Mouse (Mus musculus) neural tube, embryonic 13.5 days (tissue): Measurements from ENCODE around the gene Slc2a12. TPM values are rescaled to one million over a fixed set of nuclear protein-coding genes. Genes with fewer than 3 reads are reported as not detected.

ENCODE experiments used
- ATAC-seq: fragments of 200-750 bp; cut with Nextera tagmentation; 2 replicates; pipeline ENCODE4 v1.8.0; 2017; ENCODE audit warnings: low read depth, mild to moderate bottlenecking, moderate TSS enrichment, moderate library complexity
- H3K27ac ChIP-seq: fragments of 300-500 bp; sonication (generic); replicated peaks from 2 replicates; pipeline ENCODE4 v1.5.1; 2015; ENCODE audit warnings: moderate library complexity, mild to moderate bottlenecking, inconsistent platforms
- H3K27me3 ChIP-seq: fragments of 300-500 bp; sonication (generic); 2 replicates; pipeline ENCODE4 v1.6.1; 2015; ENCODE audit warnings: mild to moderate bottlenecking, inconsistent platforms
- H3K36me3 ChIP-seq: fragments of 300-500 bp; sonication (generic); 2 replicates; pipeline ENCODE4 v1.6.1; 2015; ENCODE audit warnings: mild to moderate bottlenecking, inconsistent platforms
- H3K4me1 ChIP-seq: fragments of 300-500 bp; sonication (generic); replicated peaks from 2 replicates; pipeline ENCODE4 v1.6.1; 2015; ENCODE audit warnings: inconsistent platforms
- H3K4me2 ChIP-seq: fragments of 300-500 bp; sonication (generic); 2 replicates; pipeline ENCODE4 v1.6.1; 2015; ENCODE audit warnings: inconsistent platforms, mild to moderate bottlenecking, moderate library complexity
- H3K4me3 ChIP-seq: fragments of 300-500 bp; sonication (generic); 2 replicates; pipeline ENCODE4 v1.5.1; 2015; ENCODE audit warnings: mild to moderate bottlenecking, inconsistent platforms
- H3K9ac ChIP-seq: fragments of 300-500 bp; sonication (generic); 2 replicates; pipeline ENCODE4 v1.6.1; 2015; ENCODE audit warnings: moderate library complexity, mild to moderate bottlenecking, inconsistent platforms
- H3K9me3 ChIP-seq: fragments of 300-500 bp; sonication (generic); 2 replicates; pipeline ENCODE4 v1.6.1; 2016; ENCODE audit warnings: inconsistent platforms
- WGBS: fragments of 180-500 bp; shearing (Covaris S2); methylation state at CpG from one replicate; pipeline ENCODE4 v1.1.7; 2015; 5-methylcytosine and 5-hydroxymethylcytosine counted together
- polyA plus RNA-seq: library from polyadenylated mRNA; unstranded; fragments of >200 nt; fragmentation: Nextera tagmentation; extraction: Ambion mirVana; gene quantifications from 2 replicates; pipeline ENCODE4 v1.2.1, GENCODE M21; 2015

Gene Slc2a12
- polyA plus RNA-seq, 1 experiment from 2014 or later, result 1.4 TPM

DNA sequence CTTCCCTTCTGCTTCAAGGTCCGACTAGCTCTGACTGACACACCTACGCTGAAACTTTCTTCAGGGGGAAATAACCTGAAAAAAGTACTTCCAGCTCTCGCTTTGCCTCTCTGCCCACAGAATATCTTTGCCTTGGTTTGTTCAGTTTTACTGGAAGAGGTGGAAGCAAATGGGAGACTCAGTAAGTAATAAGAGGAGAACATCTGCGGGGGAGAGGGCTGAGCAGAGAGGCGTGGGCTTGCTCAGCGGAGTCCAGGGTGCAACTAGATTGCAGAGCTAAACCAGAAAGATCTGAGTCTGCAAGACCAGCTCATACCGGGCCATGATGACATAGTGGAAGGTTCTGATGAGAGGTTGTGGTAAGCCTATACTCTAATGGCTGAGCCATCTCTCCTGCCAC, 13.3 kb upstream of the Slc2a12 start:
- H3K36me3 ChIP-seq, result no peaks in the 10 kb centered on the region
- no peak for ATAC-seq

DNA sequence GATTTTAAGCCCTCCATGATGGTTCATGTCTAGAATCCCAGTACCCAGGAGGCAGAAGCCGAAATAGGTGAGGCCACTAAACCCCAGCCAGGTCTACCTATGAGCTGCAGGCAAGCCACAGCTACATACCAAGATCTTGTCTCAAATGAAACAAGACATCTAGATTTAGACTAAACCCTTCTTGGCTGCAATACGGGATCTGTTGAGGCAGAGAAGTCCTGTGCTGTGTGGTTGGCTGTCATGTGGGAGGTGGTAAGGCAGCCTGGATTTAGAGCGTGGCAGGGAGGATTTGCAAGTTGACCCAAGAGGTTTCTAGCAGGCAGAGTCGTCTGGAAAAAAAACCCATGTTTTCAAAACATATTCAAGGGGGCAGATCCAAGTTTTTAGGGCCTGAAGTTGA, 12.9 kb upstream of the Slc2a12 start:
- ATAC-seq, result no peak
- H3K9ac ChIP-seq, result no peak overlapping the region
- no peaks in the 10 kb centered on the region for H3K27me3 ChIP-seq
- H3K4me1 ChIP-seq, result no peaks in the 10 kb centered on the region; the same call in 1 of the 2 replicates
- H3K36me3 ChIP-seq, result no peaks in the 10 kb centered on the region
- no peak overlapping the region for H3K4me2 ChIP-seq
- H3K9me3 ChIP-seq, result no peaks in the 10 kb centered on the region
- no peak overlapping the region for H3K27ac ChIP-seq
- 87% methylated on average over 4 of the region's 4 CpGs for WGBS
- H3K4me3 ChIP-seq, result no peak overlapping the region

More for the DNA sequence above, 13.3 kb upstream of the Slc2a12 start:
- Histone ChIP-seq H3K4me3 (no peak overlapping the region), H3K27me3 (no peaks in the 10 kb centered on the region), H3K9me3 (no peaks in the 10 kb centered on the region), H3K4me2 (no peak overlapping the region), H3K9ac (no peak overlapping the region), H3K4me1 (no peaks in the 10 kb centered on the region; the same call in 1 of the 2 replicates), H3K27ac (no peak overlapping the region)
- WGBS, result 89% methylated on average over 7 of the region's 7 CpGs

DNA sequence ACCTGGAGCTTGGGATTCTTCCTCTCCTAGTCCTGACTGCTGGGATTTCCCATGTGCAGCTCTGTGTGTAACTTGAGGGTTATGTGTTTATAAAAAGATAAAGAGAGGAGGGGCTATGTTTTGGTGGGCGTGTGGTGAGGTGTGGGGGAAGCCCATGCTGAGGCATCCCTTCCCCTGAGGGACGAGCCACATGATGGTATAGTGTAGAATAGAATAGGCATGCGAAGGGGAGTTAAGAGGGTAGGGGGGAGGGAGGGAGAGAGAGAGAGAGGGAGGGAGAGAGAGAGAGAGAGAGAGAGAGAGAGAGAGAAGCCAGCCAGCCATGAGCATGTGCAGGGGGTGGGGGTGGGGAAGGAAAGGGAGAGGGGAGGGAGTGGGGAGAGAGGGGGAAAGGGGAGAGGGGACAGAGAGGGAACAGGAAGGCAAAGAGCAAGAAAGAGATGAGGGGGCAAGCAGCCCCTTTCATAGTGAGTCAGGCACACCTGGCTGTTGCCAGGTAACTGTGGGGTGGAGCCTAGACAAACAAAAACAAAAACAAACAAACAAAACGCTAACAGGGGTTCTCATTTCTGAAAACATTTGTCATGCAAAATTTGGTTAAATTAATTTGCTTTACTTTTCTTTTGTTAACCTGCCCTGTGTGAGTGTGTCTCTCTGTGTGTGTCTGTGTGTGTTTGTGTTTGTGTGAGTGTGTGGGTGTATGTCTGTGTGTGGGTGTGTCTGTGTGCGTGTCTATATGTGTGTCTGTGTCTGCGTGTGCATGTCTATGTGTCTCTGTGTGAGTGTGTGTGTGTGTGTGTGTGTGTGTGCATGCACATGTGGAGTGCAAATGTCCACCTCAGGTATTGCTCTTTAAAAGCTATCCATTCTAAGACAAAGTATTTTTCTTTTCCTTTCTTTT, 11.2 kb upstream of the Slc2a12 start:
- no peaks in the 10 kb centered on the region; the same call in 1 of the 2 replicates for H3K4me1 ChIP-seq
- H3K9ac ChIP-seq, result no peak overlapping the region
- H3K4me2 ChIP-seq, result no peak overlapping the region
- WGBS, result 42% methylated on average over 6 of the region's 6 CpGs
- H3K27ac ChIP-seq, result no peak overlapping the region
- no peaks in the 10 kb centered on the region for H3K27me3 ChIP-seq
- no peaks in the 10 kb centered on the region for H3K36me3 ChIP-seq
- H3K4me3 ChIP-seq, result no peak overlapping the region
- ATAC-seq, result peak; percentile 63; the same call in 1 of the 2 replicates
- no peaks in the 10 kb centered on the region for H3K9me3 ChIP-seq

- H3K27ac ChIP-seq, result no peak overlapping the region
- H3K27me3 ChIP-seq, result no peaks in the 10 kb centered on the region
- H3K9me3 ChIP-seq, result no peaks in the 10 kb centered on the region
- ATAC-seq, result no peak
- WGBS, result 53% methylated on average over 3 of the region's 3 CpGs
- no peak overlapping the region for H3K9ac ChIP-seq
- no peak overlapping the region for H3K4me2 ChIP-seq
- no peaks in the 10 kb centered on the region for H3K36me3 ChIP-seq
- no peaks in the 10 kb centered on the region; the same call in 1 of the 2 replicates for H3K4me1 ChIP-seq
- H3K4me3 ChIP-seq, result no peak overlapping the region
These were observed 7.6 kb upstream of the Slc2a12 start for GRCm38 (mm10) chr10:22637241-22637640.

GRCm38 (mm10) chr10:22644171-22644570, 640 bp upstream of the Slc2a12 start:
- no peaks in the 10 kb centered on the region for H3K27me3 ChIP-seq
- no peaks in the 10 kb centered on the region for H3K9me3 ChIP-seq
- H3K4me2 ChIP-seq, result no peak overlapping the region
- H3K36me3 ChIP-seq, result no peaks in the 10 kb centered on the region
- ATAC-seq, result no peak
- H3K4me1 ChIP-seq, result peaks cover 9% of the 10 kb centered on the region
- H3K9ac ChIP-seq, result no peak overlapping the region
- no peak overlapping the region for H3K27ac ChIP-seq
- 66% methylated on average over 9 of the region's 9 CpGs for WGBS
- H3K4me3 ChIP-seq, result no peak overlapping the region

DNA sequence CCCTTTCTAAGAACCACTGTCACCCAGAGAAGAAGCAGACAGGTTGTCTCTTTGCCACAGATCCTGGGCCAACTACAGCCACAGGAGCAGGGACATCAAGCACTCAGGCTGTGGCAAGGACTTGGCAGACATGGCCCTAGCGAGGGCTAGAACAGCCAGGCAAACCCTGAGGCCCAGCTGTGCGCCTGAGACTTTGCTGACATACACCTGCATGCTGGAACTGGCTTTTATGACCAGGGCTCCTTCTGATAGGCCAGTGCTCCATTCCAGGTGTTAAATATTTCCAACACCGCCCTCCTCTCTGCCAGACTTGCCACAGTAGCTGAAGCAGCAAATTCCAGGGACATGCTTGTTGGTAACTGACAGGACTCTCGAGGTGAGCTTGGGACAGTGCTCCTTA, 3.9 kb downstream of the Slc2a12 start:
- H3K4me2 ChIP-seq, result no peak overlapping the region
- no peaks in the 10 kb centered on the region for H3K9me3 ChIP-seq
- ATAC-seq, result no peak
- WGBS, result 90% methylated on average over 4 of the region's 4 CpGs
- H3K27me3 ChIP-seq, result no peaks in the 10 kb centered on the region
- peaks cover 9% of the 10 kb centered on the region for H3K4me1 ChIP-seq
- no peak overlapping the region for H3K27ac ChIP-seq
- no peak overlapping the region for H3K9ac ChIP-seq
- no peak overlapping the region for H3K4me3 ChIP-seq
- H3K36me3 ChIP-seq, result no peaks in the 10 kb centered on the region

- no peak for ATAC-seq
- 43% methylated on average over 6 of the region's 6 CpGs for WGBS
- Histone ChIP-seq H3K9ac (no peak overlapping the region), H3K27ac (no peak overlapping the region), H3K4me1 (peaks cover 11% of the 10 kb centered on the region), H3K9me3 (no peaks in the 10 kb centered on the region), H3K36me3 (no peaks in the 10 kb centered on the region), H3K27me3 (no peaks in the 10 kb centered on the region), H3K4me3 (no peak overlapping the region), H3K4me2 (no peak overlapping the region)
These were observed 9.0 kb downstream of the Slc2a12 start for GRCm38 (mm10) chr10:22653820-22654219.

- H3K4me1 ChIP-seq, result peaks cover 16% of the 10 kb centered on the region
- ATAC-seq, result peak; percentile 95
- 18% methylated on average over 23 of the region's 23 CpGs for WGBS
These were observed 13.9 kb downstream of the Slc2a12 start for GRCm38 (mm10) chr10:22658534-22659385.

GRCm38 (mm10) chr10:22659386-22659725, 14.5 kb downstream of the Slc2a12 start:
- no peak overlapping the region for H3K4me2 ChIP-seq
- H3K4me3 ChIP-seq, result no peak overlapping the region
- H3K27ac ChIP-seq, result peak overlapping the region; percentile 64; the same call in 1 of the 2 replicates
- peaks cover 16% of the 10 kb centered on the region for H3K4me1 ChIP-seq
- H3K9ac ChIP-seq, result no peak overlapping the region
- 71% methylated on average over 10 of the region's 10 CpGs for WGBS
- H3K27me3 ChIP-seq, result no peaks in the 10 kb centered on the region
- no peaks in the 10 kb centered on the region for H3K36me3 ChIP-seq
- no peaks in the 10 kb centered on the region for H3K9me3 ChIP-seq
- no peak for ATAC-seq

More at GRCm38 (mm10) chr10:22658534-22659385, 13.9 kb downstream of the Slc2a12 start:
- Histone ChIP-seq H3K9ac (no peak overlapping the region), H3K27ac (peak overlapping the region; percentile 64), H3K36me3 (no peaks in the 10 kb centered on the region), H3K4me2 (peak overlapping the region; percentile 42), H3K27me3 (no peaks in the 10 kb centered on the region), H3K4me3 (no peak overlapping the region), H3K9me3 (no peaks in the 10 kb centered on the region)

GRCm38 (mm10) chr10:22660286-22661000, 15.6 kb downstream of the Slc2a12 start:
- H3K27me3 ChIP-seq, result no peaks in the 10 kb centered on the region
- H3K9ac ChIP-seq, result no peak overlapping the region
- no peak overlapping the region for H3K4me3 ChIP-seq
- no peak overlapping the region for H3K4me2 ChIP-seq
- WGBS, result 88% methylated on average over 5 of the region's 5 CpGs
- no peaks in the 10 kb centered on the region for H3K36me3 ChIP-seq
- H3K27ac ChIP-seq, result no peak overlapping the region
- H3K9me3 ChIP-seq, result no peaks in the 10 kb centered on the region
- H3K4me1 ChIP-seq, result peaks cover 16% of the 10 kb centered on the region
- no peak for ATAC-seq

DNA sequence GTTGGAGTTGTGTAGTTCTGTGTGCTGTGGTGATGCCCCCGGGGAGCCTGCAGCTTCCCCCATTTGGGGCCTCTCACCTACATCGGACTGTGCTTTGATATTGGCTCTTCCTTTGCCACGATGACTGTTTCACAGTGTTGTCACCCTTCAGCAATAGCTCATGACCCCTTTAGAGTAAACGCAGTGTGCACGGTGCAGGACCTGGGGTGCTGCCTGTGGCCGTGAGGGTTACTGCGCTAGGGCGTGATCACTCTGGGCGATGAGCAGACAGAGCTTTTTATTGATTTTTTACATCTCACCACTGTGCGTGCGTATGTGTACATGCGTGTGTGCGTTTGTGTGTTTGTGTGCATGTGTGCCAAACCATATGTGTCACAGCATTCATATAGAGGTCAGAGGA, 23.7 kb downstream of the Slc2a12 start:
- Histone ChIP-seq H3K27me3 (no peaks in the 10 kb centered on the region), H3K27ac (no peak overlapping the region), H3K4me2 (no peak overlapping the region), H3K9ac (no peak overlapping the region), H3K36me3 (no peaks in the 10 kb centered on the region), H3K4me3 (no peak overlapping the region), H3K4me1 (no peaks in the 10 kb centered on the region), H3K9me3 (no peaks in the 10 kb centered on the region)
- no peak for ATAC-seq
- WGBS, result 91% methylated on average over 13 of the region's 13 CpGs
